Comparison of ENCODE assay signal across 8 mouse cellular contexts in the genomic region with DNA sequence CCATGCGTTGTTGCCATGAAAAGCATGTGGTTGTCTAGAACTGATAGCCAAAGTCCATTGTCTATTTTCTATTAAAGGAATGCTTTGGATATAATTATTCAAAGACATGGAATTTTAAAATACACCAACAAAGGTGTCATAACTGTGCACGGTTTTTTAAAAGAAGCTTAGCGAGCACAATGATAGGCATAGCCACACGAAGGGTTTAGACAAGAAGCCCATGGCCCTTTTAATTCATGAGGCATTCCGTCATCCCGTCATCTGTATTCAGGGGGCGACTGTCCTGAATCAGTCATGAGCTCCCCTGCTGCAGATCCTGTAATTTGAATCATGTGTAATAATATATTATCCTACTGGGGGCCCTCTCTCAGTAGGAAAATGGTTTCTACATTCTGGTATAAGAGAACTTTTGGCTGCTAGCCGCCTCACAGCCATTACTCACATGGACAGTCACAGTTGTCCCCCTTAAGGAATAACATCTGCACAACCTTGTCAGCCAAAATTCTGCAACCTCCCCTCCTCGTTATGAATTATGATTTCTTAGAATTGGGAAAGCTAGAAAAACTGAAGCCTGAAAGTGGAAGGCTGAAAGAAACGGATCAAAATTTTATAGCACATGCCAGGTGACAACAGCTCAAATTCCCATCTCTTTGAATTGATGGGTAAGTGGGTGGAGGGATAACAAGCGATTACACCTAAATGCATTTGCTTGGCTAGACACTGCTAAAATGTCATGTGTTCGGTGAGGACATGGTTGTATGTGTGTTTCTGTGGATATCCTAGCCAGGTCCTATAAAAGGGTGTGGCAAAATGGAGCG.
DNase-seq lines count a peak whose midpoint lies in the region; ATAC-seq and TF ChIP-seq lines count a peak whose summit lies in the region.

No protein-coding gene starts in this region.

- no peaks in the 10 kb centered on the region for H3K36me3 ChIP-seq in midbrain, embryonic 10.5 days

- peak overlapping the region; percentile 52; the same call in 1 of the 2 replicates for H3K27ac ChIP-seq in cerebellum, adult 2 months (ENCODE audit: insufficient read depth, low read length)
- H3K27ac ChIP-seq in midbrain, embryonic 10.5 days (replicated peaks): peak overlapping the region; percentile 67; the same call in 1 of the 2 replicates

- H3K4me1 ChIP-seq in cerebellum, adult 2 months (ENCODE audit: control insufficient read depth, insufficient read depth, low read length): no peaks in the 10 kb centered on the region; the same call in 1 of the 2 replicates
- H3K4me1 ChIP-seq in midbrain, embryonic 10.5 days: peaks cover 42% of the 10 kb centered on the region

- H3K9me3 ChIP-seq in midbrain, embryonic 10.5 days (replicated peaks): no peaks in the 10 kb centered on the region

- ATAC-seq in cerebellum, adult (ENCODE audit: insufficient number of reproducible peaks, low FRiP score, low TSS enrichment): no peak
- no peak for ATAC-seq in erythroblast, adult 5-6 weeks (replicated peaks; ENCODE audit: low FRiP score, poor library complexity, severe bottlenecking)
- ATAC-seq in activated CD4-positive, CD25-positive, alpha-beta regulatory T cell, adult 4 months: no peak

- TF ChIP-seq CTCF in cerebellum, adult 2 months (IDR thresholded peaks at IDR 0.05; ENCODE audit: borderline replicate concordance, insufficient read depth, low read depth, low read length): no peak

- peak overlapping the region; percentile 8 for H3K4me3 ChIP-seq in cerebellum, adult 2 months (replicated peaks; ENCODE audit: insufficient read depth, low read depth, low read length)
- no peak overlapping the region for H3K4me3 ChIP-seq in midbrain, embryonic 10.5 days

- DNase-seq in cerebellum, adult 2 months: peak; percentile 22 to 26
- peak; percentile 31 for DNase-seq in NIH3T3 (ENCODE audit: low read depth)
- peak; percentile 11 to 23 for DNase-seq in frontal cortex, postnatal 25 days (ENCODE audit: low spot score in 2 of 2)
- no peak for DNase-seq in midbrain, embryonic 10.5 days (ENCODE audit: low spot score)
- no peak for DNase-seq in gastrocnemius, adult 8-10 months (ENCODE audit: low spot score in 2 of 2)

- no peaks in the 10 kb centered on the region for H3K27me3 ChIP-seq in cerebellum, adult 2 months (ENCODE audit: control insufficient read depth, insufficient read depth, low read length)
- H3K27me3 ChIP-seq in midbrain, embryonic 10.5 days (ENCODE audit: low read depth, poor library complexity, severe bottlenecking): no peaks in the 10 kb centered on the region

- WGBS in cerebellum, adult 2 months: 71% methylated on average over 13 of the region's 13 CpGs
- 88% methylated on average over 13 of the region's 13 CpGs for WGBS in midbrain, embryonic 10.5 days

- no peak for TF ChIP-seq POLR2A in cerebellum, adult 2 months (IDR thresholded peaks at IDR 0.05; ENCODE audit: borderline replicate concordance, insufficient read depth, low read length)

Comparison
In these comparisons a context has a peak if more than half of its experiments do, and no peak if none do; other contexts are left out.
1. DNase-seq: peak in cerebellum, adult 2 months (2 of 2), NIH3T3 (single experiment) and frontal cortex, postnatal 25 days (2 of 2); none in midbrain, embryonic 10.5 days (single experiment) and gastrocnemius, adult 8-10 months (0 of 2).